Mouse (Mus musculus): ENCODE data around the gene Cks1b.
A peak's percentile ranks its signal among the peaks of the same experiment; 100 is the strongest.

The Cks1b gene

DNA sequence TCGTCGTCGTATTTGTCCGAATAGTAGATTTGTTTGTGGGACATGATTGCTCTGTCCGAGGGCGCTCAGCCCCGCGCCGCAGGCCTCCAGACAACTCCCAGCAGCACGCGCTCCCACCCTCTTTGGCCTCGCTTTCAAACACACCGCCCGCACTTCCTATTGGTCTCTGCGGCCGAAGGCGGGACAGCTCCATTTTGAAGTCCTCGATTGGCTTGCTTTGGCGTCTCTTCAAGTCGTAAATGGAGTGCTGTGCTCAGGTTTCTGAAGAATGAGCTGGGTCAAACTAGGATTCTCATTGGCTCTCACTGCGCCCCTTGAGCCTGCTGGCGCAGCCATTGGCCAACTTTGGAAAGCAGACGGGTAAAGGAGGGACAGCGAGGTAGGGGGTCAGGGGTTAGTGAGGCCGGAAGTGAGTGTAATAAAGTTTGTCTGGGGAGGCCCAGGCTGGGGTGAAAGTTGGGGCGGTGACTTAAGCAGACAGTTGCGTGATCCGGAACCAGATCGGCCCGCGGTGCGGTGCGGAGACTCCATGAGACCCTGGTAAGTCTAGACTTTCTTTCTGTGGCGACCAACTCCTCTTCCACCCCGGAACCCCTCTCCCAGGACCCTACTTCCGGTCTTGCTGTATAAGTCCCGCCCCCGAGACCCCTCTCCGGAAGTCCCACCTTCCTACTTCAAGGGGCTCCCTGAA is at the start of gene Cks1b, which contains the start of gene Shc1:
Gene Cks1b (minus strand): TSS at position 214 of the 691 bp plus-strand sequence.
Gene Shc1 (plus strand): TSS at position 274 of the 691 bp plus-strand sequence.
- DNase-seq (ENCODE audit: extremely low read depth, insufficient read length, low spot score): peak; percentile 96

DNA sequence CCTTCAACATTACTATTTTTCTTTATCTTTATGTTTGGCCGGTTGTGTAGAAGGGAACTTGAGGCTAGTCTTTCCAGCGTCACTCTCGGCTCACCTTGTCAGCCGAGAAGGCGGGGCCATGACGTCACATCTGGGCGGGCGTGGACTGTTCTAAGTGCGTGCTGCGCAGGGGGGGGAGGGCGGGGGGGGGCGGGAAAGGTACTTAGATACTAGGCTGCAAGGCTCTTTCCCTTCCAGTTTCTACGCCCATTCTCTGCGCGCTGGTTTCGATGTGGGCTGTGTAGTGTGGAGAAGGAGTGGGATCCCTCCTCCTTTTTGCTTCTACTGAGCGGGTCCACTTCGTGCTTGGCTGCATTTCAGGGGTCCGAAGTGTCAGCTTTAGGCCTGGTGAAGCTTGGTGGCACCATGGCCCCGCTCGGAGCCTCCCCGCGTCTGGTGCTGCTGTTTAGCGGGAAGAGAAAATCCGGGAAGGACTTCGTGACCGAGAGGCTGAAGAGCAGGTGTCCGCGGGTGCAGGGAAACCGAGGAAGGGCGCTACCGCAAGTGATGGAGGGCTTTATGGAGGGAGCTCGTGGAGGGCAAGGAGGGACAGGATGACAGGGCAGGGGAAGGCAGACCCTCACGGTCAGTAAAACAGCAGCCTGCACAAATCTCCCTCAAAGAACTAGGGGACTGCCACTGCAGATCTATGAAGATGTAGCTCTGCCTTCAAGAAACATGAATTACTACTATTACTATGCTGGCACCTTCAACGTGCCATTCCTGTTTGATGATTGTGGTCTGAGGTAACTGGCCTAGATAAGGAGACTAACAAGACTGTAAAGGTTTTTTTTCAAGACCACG is 41.0 kb upstream of the Cks1b start:
- peak; percentile 86 for DNase-seq (ENCODE audit: extremely low read depth, insufficient read length, low spot score)

DNA sequence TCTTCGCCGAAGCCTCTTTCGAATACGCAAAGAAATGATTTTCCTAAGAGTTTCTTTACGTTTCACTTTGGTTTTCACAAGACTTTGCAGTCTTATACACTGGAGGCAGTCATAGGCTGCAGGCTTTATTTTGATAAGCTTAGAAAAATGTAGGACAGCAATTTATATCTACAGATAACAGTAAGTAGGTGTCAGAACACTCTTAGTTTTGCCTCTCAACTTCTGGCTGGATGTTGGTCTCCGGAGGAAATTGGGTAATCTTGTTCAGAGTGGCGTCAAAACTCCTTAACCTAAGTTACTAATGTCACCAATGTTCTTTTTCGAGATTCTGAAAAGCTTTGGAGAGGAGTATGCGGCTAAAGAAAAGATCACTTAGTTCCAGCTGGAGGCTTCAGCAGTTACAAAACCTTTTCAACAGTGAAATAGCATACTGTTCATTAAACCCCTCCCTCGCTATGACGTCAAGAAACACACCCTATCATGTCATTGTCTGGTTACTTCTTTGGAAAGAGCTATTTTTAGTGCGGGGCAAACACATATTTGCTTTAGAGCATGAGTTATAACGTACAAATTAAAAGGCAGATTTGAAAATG is 40.3 kb upstream of the Cks1b start:
- no peak for DNase-seq (ENCODE audit: extremely low read depth, insufficient read length, low spot score)

DNA sequence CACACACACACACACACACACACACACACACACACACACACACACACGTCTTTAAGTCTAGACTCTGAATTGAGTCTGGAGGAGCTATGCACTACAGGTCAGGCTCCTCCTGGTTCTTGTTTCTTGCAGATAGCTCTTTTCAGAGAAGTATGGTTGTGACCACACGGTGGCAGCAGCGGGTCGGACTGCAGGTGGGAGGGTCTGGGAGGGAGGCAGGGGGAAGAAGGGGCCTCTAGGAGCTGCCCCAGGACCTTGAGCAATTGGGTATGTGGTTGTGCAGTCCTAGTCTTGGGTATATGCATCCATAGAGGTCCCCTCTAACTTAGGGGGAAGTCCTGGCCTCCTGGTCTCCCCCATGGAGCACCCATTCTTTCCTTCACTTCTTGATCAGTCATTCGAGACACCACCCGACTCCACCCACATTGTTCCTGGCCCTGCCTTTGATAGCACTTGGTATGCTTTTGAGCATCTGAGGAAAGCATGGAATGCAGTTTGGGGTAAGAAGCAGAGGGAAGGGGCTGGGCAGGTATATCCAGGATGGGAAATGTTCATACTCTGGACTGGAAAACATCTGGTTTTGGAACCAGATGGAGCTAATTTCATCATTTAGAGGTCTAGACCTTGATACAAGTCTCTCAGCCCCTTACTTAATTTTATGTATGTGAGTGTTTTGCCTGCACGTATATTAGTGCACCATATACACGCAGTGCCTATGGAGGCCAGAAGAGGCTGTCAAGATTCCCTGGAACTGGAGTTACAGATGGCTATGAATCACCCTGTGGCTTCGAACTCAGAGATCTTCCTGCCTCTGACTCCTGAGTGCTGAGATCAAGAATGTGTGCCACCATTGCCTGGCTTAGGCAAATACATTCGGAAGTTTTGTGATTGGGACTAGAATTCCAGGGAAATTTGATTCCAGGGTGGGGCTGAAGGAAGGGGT is 38.8 kb upstream of the Cks1b start:
- DNase-seq (ENCODE audit: extremely low read depth, insufficient read length, low spot score): peak; percentile 79

DNA sequence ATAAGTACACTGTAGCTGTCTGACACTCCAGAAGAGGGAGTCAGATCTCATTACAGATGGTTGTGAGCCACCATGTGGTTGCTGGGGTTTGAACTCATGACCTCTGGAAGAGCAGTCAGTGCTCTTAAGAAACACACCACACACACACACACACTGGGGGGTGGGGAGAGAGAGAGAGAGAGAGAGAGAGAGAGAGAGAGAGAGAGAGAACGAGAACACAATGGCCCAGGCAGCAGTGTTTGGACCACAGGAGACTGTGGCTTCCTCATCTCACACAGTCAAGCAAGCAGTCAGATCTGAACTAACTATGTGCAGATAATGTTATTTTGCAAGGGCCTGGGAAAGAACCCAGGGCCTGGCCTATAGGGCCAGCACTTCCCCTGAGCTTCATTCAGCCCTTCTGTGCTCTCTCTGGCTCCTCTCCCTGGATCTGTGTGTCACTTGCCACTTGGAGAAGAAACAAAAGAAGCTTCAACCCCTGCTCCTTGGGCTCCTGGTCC is 37.7 kb upstream of the Cks1b start:
- no peak for DNase-seq (ENCODE audit: extremely low read depth, insufficient read length, low spot score)

DNA sequence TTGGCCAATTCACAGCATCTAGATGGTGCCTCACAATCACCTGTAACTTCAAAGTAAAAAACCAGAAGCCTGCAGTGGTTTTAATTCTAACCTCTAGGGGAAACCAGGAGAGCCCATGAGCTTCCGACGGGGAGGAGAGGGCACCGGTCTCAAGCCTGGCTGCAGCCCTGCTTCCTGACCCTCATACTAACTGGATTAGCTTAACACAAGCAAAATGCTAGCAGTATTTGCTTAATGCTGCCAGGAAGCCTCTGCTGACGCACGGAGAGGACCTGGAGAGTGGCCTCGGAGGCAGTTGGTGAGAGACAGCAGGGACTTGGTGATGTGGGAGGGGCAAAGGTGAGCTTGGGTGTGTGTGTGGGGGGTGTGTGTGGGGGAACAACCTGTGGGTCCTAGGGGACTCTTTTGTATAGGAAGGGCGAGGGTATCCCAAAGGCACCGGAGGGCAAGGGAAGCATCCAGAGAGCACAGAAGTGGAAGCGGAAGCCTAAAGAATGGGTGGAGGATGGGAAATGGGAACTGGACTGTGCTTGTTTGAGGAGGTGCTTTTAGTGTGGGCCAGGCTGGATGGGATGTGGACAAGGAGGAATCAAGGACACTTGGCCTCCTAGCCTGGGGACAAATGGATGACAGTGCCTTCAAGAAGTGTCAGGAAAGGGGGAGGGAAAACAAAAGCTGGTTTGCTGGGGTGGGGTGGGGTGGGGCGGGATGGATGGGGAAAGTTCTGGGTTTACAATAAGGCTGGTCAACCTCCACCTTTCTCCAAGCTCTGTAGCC is 36.4 kb upstream of the Cks1b start, which contains the start of gene Pmvk:
Gene Pmvk (plus strand): TSS at position 141 of the 777 bp plus-strand sequence.
- no peak for DNase-seq (ENCODE audit: extremely low read depth, insufficient read length, low spot score)

DNA sequence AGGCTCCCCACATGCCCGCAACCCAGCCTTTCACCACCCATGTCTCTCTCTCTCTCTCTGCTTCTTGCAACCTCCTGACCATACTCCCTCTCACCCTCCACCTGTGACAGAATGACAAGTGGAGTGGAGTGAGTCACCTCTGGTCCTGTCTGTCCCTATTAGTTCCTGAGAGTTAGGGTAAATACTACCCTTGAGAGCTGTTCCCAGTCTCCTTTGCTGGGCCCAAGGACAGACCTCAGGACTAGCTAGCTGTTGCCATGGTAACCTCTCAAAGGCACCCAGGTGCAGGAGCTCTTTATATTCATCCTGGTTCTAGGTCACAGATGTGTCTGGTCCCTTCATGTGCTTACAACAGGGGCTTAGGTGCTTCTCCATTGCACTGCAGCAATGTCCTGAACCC is 33.7 kb upstream of the Cks1b start:
- DNase-seq (ENCODE audit: extremely low read depth, insufficient read length, low spot score): no peak

DNA sequence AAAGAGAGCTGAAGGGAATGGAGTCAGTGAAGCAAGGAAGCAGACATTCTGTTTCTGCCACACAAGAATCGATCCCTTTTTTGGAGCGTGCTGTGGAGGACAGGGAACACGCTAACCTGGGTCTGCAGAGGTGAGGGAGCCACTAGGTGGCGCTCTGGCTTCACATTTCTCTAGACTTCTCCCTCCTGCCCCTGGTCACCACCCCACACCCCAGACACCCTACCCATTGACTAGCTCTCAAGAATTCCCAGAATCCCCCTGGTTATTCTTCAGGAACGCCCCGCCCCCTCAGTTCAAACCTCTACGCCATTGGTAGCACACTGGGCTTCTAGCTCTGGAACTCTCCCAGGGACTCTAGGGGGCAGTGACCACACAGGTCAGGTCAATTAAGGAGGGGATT is 31.4 kb upstream of the Cks1b start:
- DNase-seq (ENCODE audit: extremely low read depth, insufficient read length, low spot score): peak; percentile 59

DNA sequence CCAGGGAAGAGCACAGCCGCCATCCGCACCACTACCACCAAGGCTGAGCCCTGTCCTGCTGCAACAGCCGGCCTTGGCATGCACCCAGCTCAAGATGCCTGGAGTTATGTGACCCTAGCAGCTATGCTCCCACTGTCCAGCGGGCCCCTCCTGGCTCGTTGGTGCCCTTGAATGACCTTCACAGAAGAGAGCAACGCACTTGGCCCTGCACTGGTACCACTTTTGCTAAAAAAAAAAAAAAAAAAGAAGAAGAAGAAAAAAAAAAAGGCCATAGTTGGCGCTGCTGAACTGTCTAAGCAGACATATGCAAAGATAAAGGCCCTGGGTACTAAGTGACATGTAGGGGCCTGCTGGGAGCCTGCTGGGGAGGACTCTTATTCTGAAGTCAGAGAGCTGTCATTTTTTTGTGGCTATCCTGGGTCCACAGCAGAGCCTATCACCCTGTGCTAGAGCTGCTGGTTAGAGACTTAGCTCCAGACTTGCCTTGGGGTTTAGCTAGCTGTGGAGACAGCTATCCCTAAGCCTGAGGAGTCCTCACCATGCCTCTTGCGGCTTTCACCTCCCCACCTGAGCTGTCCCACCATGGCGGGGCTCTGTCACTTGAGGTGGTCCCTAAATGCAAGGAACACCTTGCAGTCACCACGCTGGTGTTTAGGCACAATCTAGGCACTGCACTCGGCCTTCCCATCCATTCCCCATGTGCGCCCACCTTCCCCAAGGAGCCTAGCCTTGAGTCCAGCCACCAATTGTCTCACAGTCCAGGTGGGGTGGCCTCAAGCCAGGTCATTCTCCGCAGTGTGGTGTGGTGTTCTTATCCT is 30.7 kb upstream of the Cks1b start:
- DNase-seq (ENCODE audit: extremely low read depth, insufficient read length, low spot score): no peak

DNA sequence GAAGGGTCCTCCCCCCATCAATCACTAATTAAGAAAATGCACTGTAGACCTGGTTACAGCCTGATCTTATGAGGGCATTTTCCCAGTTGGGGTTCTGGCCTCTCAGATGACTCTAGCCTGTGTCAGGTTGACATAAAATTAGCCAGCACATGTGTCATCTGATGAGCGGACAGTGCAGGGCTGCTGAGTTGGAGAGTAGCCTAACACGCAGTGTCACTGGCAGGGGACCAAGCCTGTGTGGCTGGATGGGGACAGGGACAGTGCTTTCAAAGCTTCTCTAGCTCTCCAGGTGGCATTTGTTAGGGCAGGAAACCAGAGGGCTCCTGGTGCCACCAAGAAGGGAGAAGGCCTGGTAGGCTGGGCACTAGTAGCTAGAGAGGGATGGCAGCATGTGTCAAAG is 22.5 kb upstream of the Cks1b start:
- DNase-seq (ENCODE audit: extremely low read depth, insufficient read length, low spot score): no peak

DNA sequence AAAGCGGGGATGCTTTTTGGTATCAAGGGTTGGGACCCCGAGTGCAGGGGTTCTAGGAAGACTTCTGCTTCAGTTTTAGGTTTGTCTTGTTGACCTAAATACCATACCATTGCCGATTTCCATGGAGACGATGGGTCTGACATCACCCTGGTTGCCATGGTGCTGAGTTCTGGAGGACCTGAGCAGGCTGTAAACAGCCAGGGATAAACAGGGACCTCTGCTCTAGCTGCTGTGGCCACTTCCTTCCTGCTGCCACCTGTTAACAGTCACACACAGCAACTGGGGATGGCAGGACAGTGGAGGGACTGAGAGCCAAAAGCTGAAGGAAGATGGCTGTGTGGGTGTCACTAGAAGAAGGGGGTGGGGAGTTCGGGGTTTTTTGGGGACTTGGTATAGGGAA is 19.1 kb upstream of the Cks1b start:
- DNase-seq (ENCODE audit: extremely low read depth, insufficient read length, low spot score): no peak

DNA sequence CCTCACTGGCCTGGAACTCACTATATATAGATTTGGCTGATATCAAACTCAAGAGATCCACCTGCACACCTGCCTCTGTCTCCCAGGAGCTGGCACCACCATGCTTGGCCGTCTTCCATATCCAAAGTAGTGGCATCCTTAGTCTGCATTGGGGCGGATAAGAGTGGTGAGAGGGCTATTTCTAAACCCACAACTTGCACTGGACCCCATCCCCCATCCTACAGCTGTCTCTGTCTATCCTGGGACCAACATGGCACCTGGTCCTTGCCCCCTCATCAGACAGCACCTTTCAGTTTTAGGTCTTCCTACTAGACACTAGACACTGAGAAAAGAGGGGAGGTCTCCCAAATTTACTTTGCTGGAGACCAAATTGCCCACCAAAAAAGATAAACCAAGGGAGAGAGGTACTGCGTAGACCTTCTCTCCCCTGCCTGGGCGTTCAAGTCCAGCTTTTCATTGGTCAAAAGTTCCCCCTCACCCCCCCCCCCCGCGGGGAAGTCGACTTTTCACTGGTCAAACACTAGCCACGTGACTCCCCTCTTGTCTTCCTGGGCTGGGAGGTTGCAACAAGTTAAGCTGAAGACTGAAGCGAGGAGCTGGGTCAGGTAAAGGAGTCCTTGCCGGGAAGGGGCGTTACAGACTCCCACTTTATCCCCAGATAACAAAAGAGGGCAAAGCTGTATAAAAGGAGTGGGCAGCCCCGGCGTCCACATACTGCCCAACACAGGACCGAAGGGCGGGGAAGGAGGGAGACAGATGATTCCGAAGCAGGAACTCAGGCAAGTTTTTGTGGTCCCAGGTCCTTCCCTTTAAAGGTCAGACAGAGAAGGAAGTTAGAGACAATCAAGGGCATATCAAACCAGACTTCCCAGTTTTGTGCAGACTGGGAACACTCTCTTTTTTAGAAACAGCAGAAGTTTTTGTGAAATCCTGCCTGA is 18.3 kb upstream of the Cks1b start, which contains the start of gene Pbxip1:
Gene Pbxip1 (plus strand): TSS at position 531 of the 938 bp plus-strand sequence.
- DNase-seq (ENCODE audit: extremely low read depth, insufficient read length, low spot score): peak; percentile 65

DNA sequence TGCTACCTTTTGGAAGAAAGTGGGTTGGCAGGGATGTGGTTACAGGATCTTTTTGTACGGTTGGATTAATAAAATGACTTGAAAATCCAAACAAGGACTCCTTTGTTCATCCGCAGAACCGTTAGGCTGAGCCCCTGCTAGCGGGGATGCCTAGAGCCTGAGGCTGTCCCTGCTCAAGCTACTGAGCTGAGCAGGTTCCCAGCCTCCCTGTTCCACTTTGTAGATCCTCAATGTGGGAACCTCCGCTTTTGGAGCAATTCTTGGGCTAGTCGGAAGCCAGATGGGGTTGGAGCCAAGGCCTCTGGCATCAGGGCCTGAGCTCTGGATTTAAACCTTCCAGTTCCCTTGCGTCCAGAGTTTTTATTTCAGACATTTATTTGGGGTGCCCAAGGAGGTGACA is 16.9 kb upstream of the Cks1b start:
- no peak for DNase-seq (ENCODE audit: extremely low read depth, insufficient read length, low spot score)

DNA sequence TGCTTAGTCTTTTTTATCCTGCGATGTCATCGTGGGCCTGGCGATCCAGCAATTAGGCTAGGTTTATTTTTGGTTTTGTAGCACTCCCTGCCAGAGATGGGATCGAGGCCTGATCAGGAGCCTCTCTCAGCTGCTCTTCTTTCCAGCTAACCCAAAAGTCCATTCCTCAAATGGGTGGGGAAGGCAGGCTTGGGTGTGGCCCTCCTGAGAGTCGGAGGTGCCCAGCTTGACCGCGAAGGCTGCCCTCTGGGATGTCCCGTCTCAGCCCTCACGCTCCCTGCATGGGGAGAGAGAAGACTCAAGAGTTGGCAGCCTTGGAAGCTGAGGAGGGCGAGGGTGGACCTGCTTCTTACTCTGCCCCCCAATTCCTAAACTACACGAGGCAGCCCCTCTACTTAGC is 16.3 kb upstream of the Cks1b start:
- no peak for DNase-seq (ENCODE audit: extremely low read depth, insufficient read length, low spot score)

DNA sequence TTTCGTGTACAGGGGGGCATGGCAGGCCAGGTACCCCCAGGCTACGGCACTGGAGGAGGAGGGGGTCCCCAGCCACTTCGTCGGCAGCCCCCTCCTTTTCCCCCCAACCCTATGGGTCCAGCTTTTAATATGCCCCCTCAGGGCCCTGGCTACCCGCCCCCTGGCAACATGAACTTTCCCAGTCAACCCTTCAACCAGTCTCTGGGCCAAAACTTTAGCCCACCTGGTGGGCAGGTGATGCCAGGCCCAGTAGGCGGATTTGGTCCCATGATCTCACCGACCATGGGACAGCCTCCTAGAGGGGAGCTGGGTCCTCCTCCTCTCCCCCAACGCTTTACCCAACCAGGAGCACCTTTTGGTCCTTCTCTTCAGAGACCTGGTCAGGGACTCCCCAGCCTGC is 14.4 kb upstream of the Cks1b start:
- no peak for DNase-seq (ENCODE audit: extremely low read depth, insufficient read length, low spot score)

DNA sequence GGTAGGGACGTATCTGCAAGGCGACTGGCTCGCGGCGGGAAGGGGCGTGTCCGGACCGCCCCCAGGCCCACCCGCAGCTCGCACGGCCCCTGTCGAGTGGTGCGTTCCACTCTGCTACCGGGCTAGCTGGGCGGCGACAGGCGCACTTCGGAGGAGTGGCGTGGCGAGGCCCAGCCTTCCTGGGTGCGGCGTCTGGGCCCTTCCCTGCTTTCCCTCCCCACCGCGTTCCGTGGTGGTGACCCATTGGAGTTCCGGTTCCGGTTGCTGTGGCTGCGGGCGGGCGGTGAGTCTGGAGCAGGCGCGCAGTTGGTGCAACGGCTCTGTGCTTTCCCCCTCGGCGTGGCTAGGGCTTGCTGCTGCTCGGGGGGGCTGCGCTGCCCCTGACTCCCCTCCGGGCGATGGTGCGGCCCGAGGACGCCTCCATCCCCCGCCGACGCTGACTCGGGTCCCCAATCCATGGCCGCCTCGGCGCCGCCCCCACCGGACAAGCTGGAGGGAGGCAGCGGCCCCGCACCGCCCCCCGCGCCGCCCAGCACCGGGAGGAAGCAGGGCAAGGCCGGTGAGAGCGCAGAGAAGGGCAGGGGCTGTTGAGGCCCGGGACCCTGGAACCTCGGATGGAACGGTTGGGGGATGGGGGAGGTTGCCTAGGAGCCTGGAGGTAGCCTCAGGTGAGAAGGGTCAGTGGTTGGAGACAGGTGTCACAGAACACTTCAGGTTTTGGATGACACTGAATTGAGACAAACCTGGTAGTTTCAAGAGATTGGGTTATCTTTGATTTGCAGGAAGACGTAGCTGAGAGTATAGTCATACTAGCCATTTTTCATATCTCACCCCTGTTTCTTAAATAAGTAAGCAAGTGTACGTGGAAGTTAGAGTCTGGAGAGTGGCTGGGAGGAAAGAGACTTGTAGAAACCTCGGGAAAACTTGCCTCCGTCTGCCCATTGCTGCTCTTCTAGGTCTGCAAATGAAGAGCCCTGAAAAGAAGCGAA is 12.3 kb upstream of the Cks1b start, which contains the start of gene Pygo2:
Gene Pygo2 (plus strand): TSS at position 44 of the 989 bp plus-strand sequence.
- peak; percentile 99 for DNase-seq (ENCODE audit: extremely low read depth, insufficient read length, low spot score)
